Mouse (Mus musculus) gastrocnemius, postnatal 14 days (tissue): Measurements from ENCODE around the gene 4930548H24Rik. TPM values are rescaled to one million over a fixed set of nuclear protein-coding genes. Genes with fewer than 3 reads are reported as not detected.

ENCODE experiments used
- DNase-seq: peaks from one replicate; pipeline ENCODE4 v3.0.0; 2021; ENCODE audit warnings: mixed read lengths
- intact Hi-C: fragments of 180-260 bp; cut with DNase I; formaldehyde crosslinking; loops from one replicate; pipeline ENCODE4 v1.15.1; 2025; ENCODE audit warnings: low total_unique reads
- total RNA-seq, 2 experiments: library from RNA; stranded (reverse); gene quantifications; 2 replicates each; pipeline ENCODE4 v1.2.3; 2021

The 4930548H24Rik gene
- total RNA-seq, 2 experiments from 2014 or later = not detected

- DNase-seq = no peak
- intact Hi-C loops = no loop called here
Measured at GRCm38 (mm10) chr5:31528560-31528959, 43.0 kb downstream of the 4930548H24Rik start.

DNA sequence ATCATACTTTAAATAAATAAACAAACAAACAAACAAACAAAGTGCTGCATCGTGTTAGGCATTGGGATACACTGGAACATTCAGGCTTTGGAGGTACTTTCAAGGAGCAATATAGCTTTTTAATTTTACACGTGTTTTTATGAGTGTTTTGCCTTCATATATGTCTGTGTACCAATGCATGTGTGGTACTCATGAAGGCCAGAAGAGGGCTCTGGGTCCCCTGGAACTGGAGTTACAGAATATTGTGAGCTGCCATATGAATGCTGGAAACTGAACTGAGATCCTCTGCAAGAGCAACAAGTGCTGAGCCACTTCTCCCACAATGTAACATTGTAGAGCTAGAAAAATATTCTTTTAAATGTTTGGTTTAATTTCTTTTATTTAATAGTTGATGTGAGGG, 49.7 kb downstream of the 4930548H24Rik start:
- intact Hi-C loops = no loop called here
- DNase-seq = no peak

Other genes starting within 250 kb of the 4930548H24Rik start
- gene Nrbp1, start 244.9 kb upstream of the 4930548H24Rik start, total RNA-seq = 10 to 100 TPM; 61.1 to 63.4 TPM
- not detected for gene Gm9970, start 244.5 kb upstream of the 4930548H24Rik start, total RNA-seq
- gene Krtcap3, start 234.0 kb upstream of the 4930548H24Rik start, total RNA-seq = 1 to 10 TPM in 1 of 2 experiments, under 1 TPM in 1; 0.47 to 1.9 TPM
- 10 to 100 TPM; 19.6 to 21.2 TPM for gene Ift172, start 194.6 kb upstream of the 4930548H24Rik start, total RNA-seq
- 1 to 10 TPM; 3.5 to 4.9 TPM for gene Fndc4, start 189.7 kb upstream of the 4930548H24Rik start, total RNA-seq
- gene Gckr, start 188.3 kb upstream of the 4930548H24Rik start, total RNA-seq = not detected
- gene Zfp512, start 33.3 kb upstream of the 4930548H24Rik start, total RNA-seq = 10 to 100 TPM; 11.2 to 12.1 TPM
- 10 to 100 TPM; 17.1 to 18.3 TPM for gene Gpn1, start 9.0 kb downstream of the 4930548H24Rik start, total RNA-seq
- gene Slc4a1ap, start 41.3 kb downstream of the 4930548H24Rik start, total RNA-seq = 10 to 100 TPM; 19.6 to 20.4 TPM
- gene Supt7l, start 42.1 kb downstream of the 4930548H24Rik start, total RNA-seq = 1 to 10 TPM; 9.6 to 10.0 TPM
- gene Mrpl33, start 111.2 kb downstream of the 4930548H24Rik start, total RNA-seq = 100 to 1,000 TPM; 237 TPM
- 1 to 10 TPM; 2.1 to 3.3 TPM for gene Rbks, start 211.9 kb downstream of the 4930548H24Rik start, total RNA-seq
- gene Babam2, start 211.9 kb downstream of the 4930548H24Rik start, total RNA-seq = 10 to 100 TPM; 34.7 to 35.7 TPM